Mouse (Mus musculus): Measurements from ENCODE around the gene Lbx1.

Gene Lbx1

DNA sequence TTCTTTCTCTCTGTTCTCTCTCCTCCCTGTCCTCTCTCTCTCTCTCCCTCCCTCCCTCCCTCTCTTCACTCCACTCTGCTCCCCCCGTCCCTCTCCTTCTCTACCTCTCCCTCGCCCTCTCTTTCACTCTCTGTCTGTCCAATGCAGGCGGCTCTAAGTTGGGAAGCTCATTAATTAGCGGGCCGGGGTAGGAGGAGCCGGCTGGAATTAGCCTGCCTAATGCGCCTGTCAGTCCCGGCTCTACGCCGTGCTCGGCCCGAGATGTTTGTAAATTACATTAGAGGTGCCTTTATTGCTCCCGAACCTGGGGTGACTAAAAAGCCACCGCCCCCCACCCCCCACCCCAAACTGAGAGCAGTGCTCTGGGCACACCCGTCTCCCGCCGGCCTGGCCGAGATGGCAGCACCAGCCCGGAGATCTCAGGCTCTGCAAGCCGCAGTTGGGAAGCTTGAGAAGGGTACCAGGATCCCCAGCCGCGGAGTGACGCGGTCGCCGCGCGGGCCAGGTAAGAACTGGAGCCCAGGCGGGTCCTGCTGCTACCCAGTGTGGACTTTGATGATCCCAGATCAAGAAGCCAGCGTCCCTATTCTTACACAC, at the start of gene Lbx1:
TSS of gene Lbx1 (minus strand) at position 47 of the 597 bp plus-strand sequence.
- peak; percentile 17 for DNase-seq (ENCODE audit: low read depth, low spot score)
- Histone ChIP-seq H3K27me3 (ENCODE audit: control insufficient read depth, insufficient read depth, low read length, poor library complexity, severe bottlenecking) (peaks cover 14% of the 10 kb centered on the region), H3K36me3 (ENCODE audit: control insufficient read depth, insufficient read depth, low read length, poor library complexity, severe bottlenecking) (no peaks in the 10 kb centered on the region)

GRCm38 (mm10) chr19:45283302-45283701, 47.7 kb upstream of the Lbx1 start:
- peak; percentile 51 for DNase-seq (ENCODE audit: low read depth, low spot score)
- no peaks in the 10 kb centered on the region for H3K27me3 ChIP-seq (ENCODE audit: control insufficient read depth, insufficient read depth, low read length, poor library complexity, severe bottlenecking)

DNA sequence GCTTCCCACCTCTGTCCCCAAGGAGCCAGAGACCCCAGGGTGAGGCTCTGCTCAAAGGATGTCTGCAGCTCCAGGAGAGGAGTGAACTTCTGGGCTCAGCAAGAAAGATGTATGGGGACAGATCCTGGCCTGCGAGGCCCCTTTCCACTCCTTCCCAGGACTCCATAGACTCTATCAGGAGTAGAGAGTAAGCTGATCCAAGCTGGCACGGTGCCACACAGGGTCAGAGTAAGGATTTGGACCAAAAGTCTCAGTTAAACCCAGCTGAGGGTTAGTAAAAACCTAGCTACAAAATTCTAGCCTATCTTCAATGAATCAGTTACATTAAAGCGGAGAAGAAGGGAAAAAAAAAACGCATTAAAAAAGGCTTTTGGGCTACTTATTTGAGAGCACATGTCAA, 40.6 kb upstream of the Lbx1 start:
- Histone ChIP-seq H3K27me3 (ENCODE audit: control insufficient read depth, insufficient read depth, low read length, poor library complexity, severe bottlenecking) (no peaks in the 10 kb centered on the region), H3K36me3 (ENCODE audit: control insufficient read depth, insufficient read depth, low read length, poor library complexity, severe bottlenecking) (no peaks in the 10 kb centered on the region)
- DNase-seq (ENCODE audit: low read depth, low spot score), result no peak

More at GRCm38 (mm10) chr19:45283302-45283701, 47.7 kb upstream of the Lbx1 start:
- no peaks in the 10 kb centered on the region for H3K36me3 ChIP-seq (ENCODE audit: control insufficient read depth, insufficient read depth, low read length, poor library complexity, severe bottlenecking)

GRCm38 (mm10) chr19:45271986-45272385, 36.4 kb upstream of the Lbx1 start:
- Histone ChIP-seq H3K27me3 (ENCODE audit: control insufficient read depth, insufficient read depth, low read length, poor library complexity, severe bottlenecking) (no peaks in the 10 kb centered on the region), H3K36me3 (ENCODE audit: control insufficient read depth, insufficient read depth, low read length, poor library complexity, severe bottlenecking) (no peaks in the 10 kb centered on the region)
- no peak for DNase-seq (ENCODE audit: low read depth, low spot score)

DNA sequence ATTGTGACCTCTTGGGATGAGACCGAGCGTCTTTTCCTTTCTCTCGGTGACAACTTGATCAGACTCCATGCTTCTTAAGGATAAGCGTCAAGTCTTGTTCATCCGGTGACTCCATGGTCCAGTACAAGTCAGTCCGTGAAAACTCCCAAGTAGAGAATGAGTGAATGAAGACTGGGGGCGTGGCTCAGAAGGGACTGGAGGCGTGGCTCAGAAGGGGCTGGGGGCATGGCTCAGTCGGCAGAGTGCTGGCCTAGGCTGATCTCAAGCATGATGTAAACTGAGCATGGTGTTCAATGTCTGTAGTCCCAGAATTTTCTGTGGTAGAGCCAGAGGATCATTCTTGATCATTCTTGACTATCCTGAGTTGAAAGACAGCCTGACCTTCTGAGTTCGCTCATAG, 27.4 kb upstream of the Lbx1 start:
- Histone ChIP-seq H3K27me3 (ENCODE audit: control insufficient read depth, insufficient read depth, low read length, poor library complexity, severe bottlenecking) (no peaks in the 10 kb centered on the region), H3K36me3 (ENCODE audit: control insufficient read depth, insufficient read depth, low read length, poor library complexity, severe bottlenecking) (no peaks in the 10 kb centered on the region)
- DNase-seq (ENCODE audit: low read depth, low spot score), result no peak

- no peak for DNase-seq (ENCODE audit: low read depth, low spot score)
- no peaks in the 10 kb centered on the region for H3K36me3 ChIP-seq (ENCODE audit: control insufficient read depth, insufficient read depth, low read length, poor library complexity, severe bottlenecking)
- no peaks in the 10 kb centered on the region for H3K27me3 ChIP-seq (ENCODE audit: control insufficient read depth, insufficient read depth, low read length, poor library complexity, severe bottlenecking)
Observed at GRCm38 (mm10) chr19:45257414-45258326, 22.1 kb upstream of the Lbx1 start.

DNA sequence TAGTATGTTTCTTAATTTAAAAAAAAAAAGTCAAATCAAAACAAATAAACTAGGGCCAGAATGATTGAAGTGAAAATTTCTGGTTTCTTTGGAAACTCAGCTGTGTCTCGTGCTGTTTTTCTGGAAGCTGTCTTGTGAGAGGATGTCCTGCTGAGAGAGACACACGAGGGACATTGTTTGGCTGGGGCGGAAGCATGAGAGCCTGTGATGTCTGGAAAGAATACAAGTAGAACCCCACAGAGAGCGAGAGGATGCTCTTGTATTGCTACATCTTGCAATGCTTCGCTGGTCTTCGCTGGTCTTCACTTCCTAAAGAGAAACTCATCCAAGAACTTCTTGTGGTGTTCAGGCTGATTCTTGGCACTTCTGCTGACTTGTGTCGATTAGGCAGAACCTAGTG, 19.2 kb upstream of the Lbx1 start:
- Histone ChIP-seq H3K27me3 (ENCODE audit: control insufficient read depth, insufficient read depth, low read length, poor library complexity, severe bottlenecking) (no peaks in the 10 kb centered on the region), H3K36me3 (ENCODE audit: control insufficient read depth, insufficient read depth, low read length, poor library complexity, severe bottlenecking) (no peaks in the 10 kb centered on the region)
- DNase-seq (ENCODE audit: low read depth, low spot score), result no peak

DNA sequence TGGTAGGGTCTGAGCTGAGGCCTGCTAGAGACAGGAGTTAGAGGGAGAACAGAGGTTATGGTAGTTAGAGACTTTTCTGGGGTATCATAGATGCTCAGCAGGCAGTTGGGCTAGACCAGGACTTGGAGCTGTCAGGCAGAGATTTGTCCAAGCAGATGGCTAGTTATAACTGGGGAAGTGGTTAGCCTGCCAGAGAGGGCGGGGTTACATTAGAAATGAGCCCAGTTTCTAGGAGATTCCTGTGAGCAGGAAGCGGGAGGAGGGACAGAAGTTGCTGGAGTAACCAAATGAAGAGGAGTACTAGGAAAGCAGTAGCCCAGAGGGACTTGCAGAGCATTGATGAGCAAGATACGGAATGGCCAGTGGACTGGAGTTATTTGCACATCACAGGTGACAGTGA, 16.8 kb upstream of the Lbx1 start:
- no peak for DNase-seq (ENCODE audit: low read depth, low spot score)
- Histone ChIP-seq H3K27me3 (ENCODE audit: control insufficient read depth, insufficient read depth, low read length, poor library complexity, severe bottlenecking) (no peaks in the 10 kb centered on the region), H3K36me3 (ENCODE audit: control insufficient read depth, insufficient read depth, low read length, poor library complexity, severe bottlenecking) (no peaks in the 10 kb centered on the region)

GRCm38 (mm10) chr19:45248691-45249090, 13.1 kb upstream of the Lbx1 start:
- 0 out of 2 replicates have a peak, but pooled peaks cover 1% of the 10 kb centered on the region for H3K27me3 ChIP-seq (ENCODE audit: control insufficient read depth, insufficient read depth, low read length, poor library complexity, severe bottlenecking)
- DNase-seq (ENCODE audit: low read depth, low spot score), result no peak
- no peaks in the 10 kb centered on the region for H3K36me3 ChIP-seq (ENCODE audit: control insufficient read depth, insufficient read depth, low read length, poor library complexity, severe bottlenecking)

- Histone ChIP-seq H3K27me3 (ENCODE audit: control insufficient read depth, insufficient read depth, low read length, poor library complexity, severe bottlenecking) (peaks cover 6% of the 10 kb centered on the region), H3K36me3 (ENCODE audit: control insufficient read depth, insufficient read depth, low read length, poor library complexity, severe bottlenecking) (no peaks in the 10 kb centered on the region)
- peak; percentile 68 for DNase-seq (ENCODE audit: low read depth, low spot score)
Observed at GRCm38 (mm10) chr19:45243918-45244700, 8.5 kb upstream of the Lbx1 start.

GRCm38 (mm10) chr19:45243264-45243602, 7.6 kb upstream of the Lbx1 start:
- Histone ChIP-seq H3K36me3 (ENCODE audit: control insufficient read depth, insufficient read depth, low read length, poor library complexity, severe bottlenecking) (no peaks in the 10 kb centered on the region), H3K27me3 (ENCODE audit: control insufficient read depth, insufficient read depth, low read length, poor library complexity, severe bottlenecking) (peaks cover 6% of the 10 kb centered on the region)
- no peak for DNase-seq (ENCODE audit: low read depth, low spot score)

- no peaks in the 10 kb centered on the region for H3K36me3 ChIP-seq (ENCODE audit: control insufficient read depth, insufficient read depth, low read length, poor library complexity, severe bottlenecking)
- DNase-seq (ENCODE audit: low read depth, low spot score), result peak; percentile 36
- H3K27me3 ChIP-seq (ENCODE audit: control insufficient read depth, insufficient read depth, low read length, poor library complexity, severe bottlenecking), result peaks cover 6% of the 10 kb centered on the region
Observed at GRCm38 (mm10) chr19:45242348-45243263, 7.0 kb upstream of the Lbx1 start.

DNA sequence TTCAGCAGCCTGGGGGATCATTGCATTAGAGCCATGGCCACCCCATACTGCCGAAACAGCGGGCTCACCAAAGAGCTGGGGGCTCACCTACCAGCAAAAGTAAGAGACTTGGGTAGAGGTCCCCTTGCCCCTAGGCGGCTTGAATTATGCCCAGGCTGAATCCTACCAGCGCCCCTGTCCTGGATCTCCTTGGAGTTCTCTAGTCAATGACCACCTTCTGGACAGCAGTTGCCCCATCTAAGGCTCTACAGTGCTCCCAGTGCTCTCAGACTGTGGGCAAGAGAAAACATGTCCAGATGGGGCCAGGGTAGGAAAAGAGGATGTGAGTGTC, 6.4 kb upstream of the Lbx1 start:
- DNase-seq (ENCODE audit: low read depth, low spot score), result no peak
- Histone ChIP-seq H3K27me3 (ENCODE audit: control insufficient read depth, insufficient read depth, low read length, poor library complexity, severe bottlenecking) (peaks cover 9% of the 10 kb centered on the region), H3K36me3 (ENCODE audit: control insufficient read depth, insufficient read depth, low read length, poor library complexity, severe bottlenecking) (no peaks in the 10 kb centered on the region)

DNA sequence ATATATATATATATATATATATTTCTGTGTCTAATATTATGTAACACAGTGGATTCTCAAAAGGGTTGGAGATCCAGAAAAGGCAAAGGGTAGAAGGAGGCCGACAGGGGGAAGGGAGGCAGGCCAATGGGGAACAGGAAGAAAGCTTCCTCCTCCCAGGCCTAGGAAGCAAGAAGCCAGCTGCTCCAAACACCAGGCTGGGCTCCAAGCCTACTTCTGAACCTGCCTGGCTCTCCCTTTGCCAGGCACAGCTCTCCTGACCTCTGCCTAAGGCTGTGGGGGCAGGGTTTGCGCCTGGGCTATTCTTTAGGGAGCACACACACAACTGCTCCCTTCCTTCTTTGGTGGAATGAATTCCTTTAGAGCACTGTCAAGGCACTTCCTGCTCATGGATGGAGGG, 4.4 kb upstream of the Lbx1 start:
- H3K36me3 ChIP-seq (ENCODE audit: control insufficient read depth, insufficient read depth, low read length, poor library complexity, severe bottlenecking), result no peaks in the 10 kb centered on the region
- no peak for DNase-seq (ENCODE audit: low read depth, low spot score)
- peaks cover 14% of the 10 kb centered on the region for H3K27me3 ChIP-seq (ENCODE audit: control insufficient read depth, insufficient read depth, low read length, poor library complexity, severe bottlenecking)

All from splenic B cell, adult 2 months (primary cell).